Mouse (Mus musculus) ES-E14 (cell line): ENCODE measurements around the gene Zfp784. TPM values are rescaled to one million over a fixed set of nuclear protein-coding genes. Genes with fewer than 3 reads are reported as not detected.

Experiments used
- DNase-seq: peaks from one replicate; pipeline ENCODE4 v3.0.0-alpha.2; 2013; ENCODE audit warnings: low read depth, low spot score
- H3K27ac ChIP-seq: 2 replicates; pipeline ENCODE4 v1.5.1; 2012; ENCODE audit warnings: low read depth, mild to moderate bottlenecking, low read length, moderate library complexity, mixed read lengths; ENCODE audit not compliant: poor library complexity, insufficient read depth, severe bottlenecking
- H3K36me3 ChIP-seq: 2 replicates; pipeline ENCODE4 v1.6.1; 2012; ENCODE audit warnings: mild to moderate bottlenecking, low read length, moderate library complexity, mixed read lengths; ENCODE audit not compliant: control insufficient read depth, poor library complexity, insufficient read depth, severe bottlenecking
- H3K4me1 ChIP-seq, 2 experiments: fragments of 150-350 bp in 1 of 2; sonication (generic) in 1 of 2; 2 replicates each; pipeline ENCODE4 v1.6.1; 2012; ENCODE audit warnings: low read length in 2 of 2, mild to moderate bottlenecking in 1 of 2, mixed read lengths in 1 of 2; ENCODE audit not compliant: control insufficient read depth in 2 of 2, insufficient read depth in 2 of 2, poor library complexity in 1 of 2
- H3K4me3 ChIP-seq, 2 experiments: fragments of 150-350 bp in 1 of 2; sonication (generic) in 1 of 2; 2 replicates each; pipeline ENCODE4 v1.5.1; 2012; ENCODE audit warnings: low read length in 2 of 2, low read depth in 1 of 2, mild to moderate bottlenecking in 1 of 2, mixed read lengths in 1 of 2; ENCODE audit not compliant: insufficient read depth in 1 of 2, poor library complexity in 1 of 2, severe bottlenecking in 1 of 2
- H3K9ac ChIP-seq: 2 replicates; pipeline ENCODE4 v1.6.1; 2012; ENCODE audit warnings: low read depth, mild to moderate bottlenecking, low read length, mixed read lengths; ENCODE audit not compliant: poor library complexity, insufficient read depth, severe bottlenecking
- H3K9me3 ChIP-seq: fragments of 150-350 bp; sonication (generic); 2 replicates; pipeline ENCODE4 v1.6.1; 2012; ENCODE audit warnings: low read depth, mild to moderate bottlenecking, low read length; ENCODE audit not compliant: control insufficient read depth, insufficient read depth
- CHD2 ChIP-seq: IDR thresholded peaks from 2 replicates; pipeline ENCODE4 v1.6.1; 2014; ENCODE audit warnings: mild to moderate bottlenecking, low read depth, low read length, inconsistent platforms
- HCFC1 ChIP-seq: IDR thresholded peaks from 2 replicates; pipeline ENCODE4 v1.6.1; 2012; ENCODE audit warnings: low read length, inconsistent platforms, borderline replicate concordance; ENCODE audit not compliant: insufficient read depth
- MAFK ChIP-seq: IDR thresholded peaks from 2 replicates; pipeline ENCODE4 v1.6.1; 2014; ENCODE audit warnings: mild to moderate bottlenecking, low read depth, low read length, inconsistent platforms; ENCODE audit not compliant: insufficient read depth
- ZC3H11A ChIP-seq: IDR thresholded peaks from 2 replicates; pipeline ENCODE4 v1.6.1; 2012; ENCODE audit warnings: low read depth, mild to moderate bottlenecking, inconsistent platforms, low read length, borderline replicate concordance
- ZNF384 ChIP-seq: IDR thresholded peaks from 2 replicates; pipeline ENCODE4 v1.6.1; 2012; ENCODE audit warnings: low read depth, low read length, inconsistent platforms
- in situ Hi-C, 2 experiments: fragments of 600-800 bp; cut with MboI; formaldehyde crosslinking; loops; one replicate each; pipeline ENCODE4 v1.15.1; 2025; ENCODE audit warnings: low sequenced_read_pairs in 2 of 2, inconsistent platforms in 1 of 2; ENCODE audit not compliant: unreplicated experiment in 2 of 2
- total RNA-seq: library from RNA; depleted of rRNA; stranded (reverse); fragments of 300-350 nt; gene quantifications from 2 replicates; pipeline ENCODE4 v1.2.3, GENCODE M21; 2012; rRNA removed

Gene Zfp784
- total RNA-seq, 1 experiment: 0.71 TPM

DNA sequence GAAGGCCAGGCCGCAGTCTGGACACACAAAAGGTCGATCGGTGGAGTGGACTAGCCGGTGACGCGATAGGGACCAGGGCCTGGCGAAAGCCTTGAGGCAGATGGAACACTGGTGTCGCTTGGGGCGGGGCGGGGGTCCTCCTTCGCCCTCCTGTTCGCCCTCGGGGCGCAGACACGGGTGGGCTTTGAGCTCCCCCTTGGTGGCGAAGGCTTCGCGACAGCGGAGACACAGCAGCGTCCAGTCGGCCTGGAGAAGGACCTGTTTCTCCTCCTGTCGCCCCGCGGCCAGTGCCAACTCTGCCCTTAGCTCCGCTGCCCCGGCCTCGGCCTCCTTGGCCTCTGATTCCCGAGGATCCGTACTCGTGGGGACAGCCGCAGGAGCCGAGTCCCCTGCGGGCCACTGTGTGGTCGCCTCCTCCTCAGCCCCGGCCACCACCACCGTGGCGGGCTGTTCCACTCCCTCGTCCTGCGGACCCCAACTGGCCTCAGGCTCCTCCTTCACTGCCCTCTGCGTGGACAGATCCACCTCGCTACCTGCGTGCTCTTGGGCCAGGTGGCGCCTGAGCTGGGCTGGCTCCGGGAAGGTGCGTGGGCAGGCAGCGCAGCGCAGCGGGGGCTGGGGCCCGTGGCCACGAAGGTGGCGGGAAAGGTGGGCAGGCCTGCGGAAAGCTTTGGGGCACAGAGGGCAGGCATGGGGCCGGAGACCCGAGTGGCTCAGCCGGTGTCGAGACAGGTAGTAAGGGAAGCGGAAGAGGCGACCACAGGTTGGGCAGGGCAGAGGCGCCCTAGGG is 44.1 kb downstream of the Zfp784 start:
- no peak for DNase-seq
- TF ChIP-seq HCFC1 (no peak), CHD2 (no peak), MAFK (no peak), ZC3H11A (no peak), ZNF384 (no peak)
- Histone ChIP-seq H3K9ac (peak overlapping the region; percentile 25; the same call in 1 of the 2 replicates), H3K36me3 (no peaks in the 10 kb centered on the region), H3K9me3 (no peaks in the 10 kb centered on the region), H3K4me1 (peaks cover 0 to 3% of the 10 kb centered on the region in 2 experiments; a peak in 1 of 4 replicates), H3K4me3 (peak overlapping the region; percentile 46 to 48), H3K27ac (no peak overlapping the region)
- in situ Hi-C loops: no loop called here

- H3K9ac ChIP-seq: no peak overlapping the region; the same call in 1 of the 2 replicates
- DNase-seq: no peak
- TF ChIP-seq ZC3H11A: no peak
- H3K9me3 ChIP-seq: no peaks in the 10 kb centered on the region
- H3K27ac ChIP-seq: no peak overlapping the region
- peaks cover 0 to 3% of the 10 kb centered on the region in 2 experiments; a peak in 1 of 4 replicates for H3K4me1 ChIP-seq
- in situ Hi-C loops: no loop called here
- H3K36me3 ChIP-seq: no peaks in the 10 kb centered on the region
- peak overlapping the region; percentile 46 to 48 for H3K4me3 ChIP-seq
Observed at GRCm38 (mm10) chr7:4993347-4993998, 44.8 kb downstream of the Zfp784 start.

DNA sequence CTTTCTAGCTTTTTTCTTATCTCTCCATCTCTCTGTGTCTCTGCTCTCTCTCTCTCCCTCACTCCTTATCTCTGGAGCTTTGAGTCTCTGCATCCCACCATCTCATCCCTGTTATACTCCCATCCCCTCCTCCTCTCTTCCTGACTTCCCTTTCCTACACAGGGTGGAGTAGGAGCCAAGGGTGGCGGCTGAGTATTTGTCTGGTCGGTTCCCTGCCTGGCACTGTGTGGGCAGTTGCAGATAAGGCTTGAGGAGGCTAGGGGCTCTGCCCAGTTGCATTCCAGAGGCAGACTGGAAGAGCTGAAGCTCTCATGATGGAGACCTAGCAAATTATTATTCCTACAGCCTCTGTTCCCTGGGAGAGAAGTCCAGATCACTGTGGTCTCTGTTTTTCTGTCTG is 50.0 kb downstream of the Zfp784 start:
- in situ Hi-C loops: no loop called here
- TF ChIP-seq ZC3H11A: no peak
- no peak for TF ChIP-seq ZNF384
- TF ChIP-seq CHD2: no peak
- TF ChIP-seq HCFC1: no peak
- no peak for TF ChIP-seq MAFK
- DNase-seq: no peak
- no peaks in the 10 kb centered on the region for H3K4me1 ChIP-seq
- no peaks in the 10 kb centered on the region for H3K36me3 ChIP-seq
- H3K27ac ChIP-seq: no peak overlapping the region
- H3K9ac ChIP-seq: no peak overlapping the region
- no peak overlapping the region for H3K4me3 ChIP-seq
- H3K9me3 ChIP-seq: no peaks in the 10 kb centered on the region

Other genes with a start within 250 kb of the Zfp784 start
- gene Tmem238, start 248.8 kb downstream of the Zfp784 start, total RNA-seq: 13.0 and 27.7 TPM in 2 replicates
- gene Rpl28, start 245.6 kb downstream of the Zfp784 start, total RNA-seq: 1,352 and 1,377 TPM in 2 replicates
- 461 and 499 TPM in 2 replicates for gene Ube2s, start 225.9 kb downstream of the Zfp784 start, total RNA-seq
- 6.9 and 8.4 TPM in 2 replicates for gene Shisa7, start 193.8 kb downstream of the Zfp784 start, total RNA-seq
- 3.5 and 3.7 TPM in 2 replicates for gene Isoc2b, start 168.2 kb downstream of the Zfp784 start, total RNA-seq
- 13.0 and 16.1 TPM in 2 replicates for gene Isoc2a, start 161.3 kb downstream of the Zfp784 start, total RNA-seq
- gene Gm36210, start 131.9 kb downstream of the Zfp784 start, total RNA-seq: 1.6 and 2.2 TPM in 2 replicates
- 4.0 and 4.3 TPM in 2 replicates for gene Zfp628, start 123.2 kb downstream of the Zfp784 start, total RNA-seq
- 1.2 and 1.7 TPM in 2 replicates for gene Nat14, start 116.4 kb downstream of the Zfp784 start, total RNA-seq
- gene Ssc5d, start 112.7 kb downstream of the Zfp784 start, total RNA-seq: 0.94 and 1.3 TPM in 2 replicates
- 0.22 and 0.95 TPM in 2 replicates for gene Sbk2, start 74.0 kb downstream of the Zfp784 start, total RNA-seq
- gene Sbk3, start 67.3 kb downstream of the Zfp784 start, total RNA-seq: not detected in 2 replicates
- 2.9 and 3.4 TPM in 2 replicates for gene Zfp579, start 42.3 kb downstream of the Zfp784 start, total RNA-seq
- 2.6 and 3.9 TPM in 2 replicates for gene Zfp524, start 24.0 kb downstream of the Zfp784 start, total RNA-seq
- 45.9 and 47.4 TPM in 2 replicates for gene Fiz1, start 23.7 kb downstream of the Zfp784 start, total RNA-seq
- not detected in 2 replicates for gene Gm44973, start 22.9 kb downstream of the Zfp784 start, total RNA-seq
- gene Zfp865, start 18.1 kb downstream of the Zfp784 start, total RNA-seq: 12.9 and 18.4 TPM in 2 replicates
- gene Ccdc106, start 17.9 kb downstream of the Zfp784 start, total RNA-seq: 7.5 and 11.2 TPM in 2 replicates
- gene 4632433K11Rik, start 4.3 kb downstream of the Zfp784 start, total RNA-seq: not detected in 2 replicates
- gene Zfp580, start 13.1 kb upstream of the Zfp784 start, total RNA-seq: 2.6 and 3.3 TPM in 2 replicates
- gene U2af2, start 23.7 kb upstream of the Zfp784 start, total RNA-seq: 222 and 262 TPM in 2 replicates
- 51.8 and 59.1 TPM in 2 replicates for gene Epn1, start 41.8 kb upstream of the Zfp784 start, total RNA-seq
- not detected in 2 replicates for gene Rfpl4, start 78.5 kb upstream of the Zfp784 start, total RNA-seq
- gene Rasl2-9, start 87.5 kb upstream of the Zfp784 start, total RNA-seq: 0.27 and 0.32 TPM in 2 replicates
- gene Vmn1r55, start 111.2 kb upstream of the Zfp784 start, total RNA-seq: not detected in 2 replicates
- not detected in 2 replicates for gene Vmn1r56, start 158.3 kb upstream of the Zfp784 start, total RNA-seq
- 0.11 and 0.13 TPM in 2 replicates for gene Vmn1r57, start 180.0 kb upstream of the Zfp784 start, total RNA-seq